Mouse (Mus musculus): ENCODE results near the gene Ccl28.
"Not testable (repeated sequence)": the region's sequence is repeated elsewhere in the genome, so short reads cannot be mapped to it uniquely, and the experiment has no call there.

The Ccl28 gene

DNA sequence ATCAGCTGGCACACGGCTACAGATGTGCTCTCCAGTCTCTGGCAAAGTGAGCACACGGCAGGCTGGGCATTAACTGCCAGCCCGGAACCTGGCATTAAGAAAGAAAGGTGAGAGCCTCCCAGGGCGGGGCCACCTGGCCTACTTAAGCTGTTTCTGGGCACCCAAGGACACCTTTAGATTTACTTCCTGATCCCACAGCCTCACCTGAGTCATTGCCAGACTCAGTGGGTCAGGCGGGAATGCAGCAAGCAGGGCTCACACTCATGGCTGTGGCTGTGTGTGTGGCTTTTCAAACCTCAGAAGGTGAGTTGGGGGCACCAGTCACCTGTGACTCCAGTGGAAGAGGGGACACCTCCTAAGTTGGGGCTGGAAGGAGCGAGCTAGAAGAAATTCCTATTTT lies at the start of gene Ccl28:
Gene Ccl28, plus strand, starts transcription at position 186 of the 400 bp plus-strand sequence.
- DNase-seq (ENCODE audit: low read depth, low spot score), result no peak
- no peaks in the 10 kb centered on the region for H3K36me3 ChIP-seq (ENCODE audit: control insufficient read depth, insufficient read depth, low read length, poor library complexity, severe bottlenecking)
- H3K27me3 ChIP-seq (ENCODE audit: control insufficient read depth, insufficient read depth, low read length, poor library complexity, severe bottlenecking), result no peaks in the 10 kb centered on the region

DNA sequence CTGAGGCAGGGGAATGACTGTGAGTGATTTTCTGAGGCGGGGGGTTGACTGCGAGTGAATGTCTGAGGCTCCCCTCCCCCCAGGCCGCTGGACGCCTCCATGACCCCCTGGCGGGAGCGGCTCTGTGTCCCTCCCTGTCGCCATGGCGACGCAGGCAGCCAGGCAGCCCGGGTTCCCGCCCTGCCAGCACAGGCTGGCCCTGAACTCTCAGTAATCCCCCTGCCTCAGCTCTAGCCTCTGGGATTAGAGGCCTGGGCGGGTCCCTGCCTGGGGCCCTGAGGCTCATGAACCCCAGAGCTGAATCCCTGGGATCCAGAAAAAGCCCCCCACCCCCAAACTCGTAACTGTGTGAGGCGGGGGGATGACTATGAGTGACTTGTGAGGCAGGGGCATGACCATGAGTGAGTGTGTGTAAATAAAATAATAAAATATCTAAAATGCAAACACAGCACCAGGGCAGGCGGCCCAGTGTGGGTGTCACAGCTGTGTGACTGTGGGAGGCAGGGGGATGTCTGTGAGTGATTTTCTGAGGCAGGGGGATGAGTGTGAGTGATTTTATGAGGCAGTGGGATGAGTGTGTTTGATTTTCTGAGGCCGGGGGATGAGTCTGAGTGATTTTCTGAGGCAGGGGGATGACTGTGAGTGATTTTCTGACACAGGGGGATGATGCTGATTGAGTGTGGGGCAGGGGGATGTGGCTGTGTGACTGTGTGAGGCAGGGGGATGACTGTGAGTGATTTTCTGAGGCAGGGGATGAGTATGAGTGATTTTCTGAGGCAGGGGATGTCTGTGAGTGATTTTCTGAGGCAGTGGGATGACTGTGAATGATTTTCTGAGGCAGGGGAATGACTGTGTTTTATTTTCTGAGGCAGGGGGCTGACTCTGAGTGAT lies 27.1 kb upstream of the Ccl28 start:
- DNase-seq (ENCODE audit: low read depth, low spot score), result peak; percentile 82
- not testable (repeated sequence) for H3K36me3 ChIP-seq (ENCODE audit: control insufficient read depth, insufficient read depth, low read length, poor library complexity, severe bottlenecking); H3K27me3 ChIP-seq (ENCODE audit: control insufficient read depth, insufficient read depth, low read length, poor library complexity, severe bottlenecking)

DNA sequence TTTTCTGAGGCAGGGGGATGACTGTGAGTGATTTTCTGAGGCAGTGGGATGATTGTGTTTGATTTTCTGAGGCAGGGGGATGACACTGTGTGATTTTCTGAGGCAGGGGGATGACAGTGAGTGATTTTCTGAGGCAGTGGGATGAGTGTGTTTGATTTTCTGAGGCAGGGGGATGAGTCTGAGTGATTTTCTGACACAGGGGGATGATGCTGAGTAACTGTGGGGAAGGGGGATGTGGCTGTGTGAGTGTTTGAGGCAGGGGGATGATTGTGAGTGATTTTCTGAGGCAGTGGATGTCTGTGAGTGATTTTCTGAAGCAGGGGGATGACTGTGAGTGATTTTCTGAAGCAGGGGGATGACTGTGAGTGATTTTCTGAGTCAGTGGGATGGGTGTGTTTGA lies 25.2 kb upstream of the Ccl28 start:
- not testable (repeated sequence) for H3K36me3 ChIP-seq (ENCODE audit: control insufficient read depth, insufficient read depth, low read length, poor library complexity, severe bottlenecking); H3K27me3 ChIP-seq (ENCODE audit: control insufficient read depth, insufficient read depth, low read length, poor library complexity, severe bottlenecking)
- peak; percentile 56 for DNase-seq (ENCODE audit: low read depth, low spot score)

DNA sequence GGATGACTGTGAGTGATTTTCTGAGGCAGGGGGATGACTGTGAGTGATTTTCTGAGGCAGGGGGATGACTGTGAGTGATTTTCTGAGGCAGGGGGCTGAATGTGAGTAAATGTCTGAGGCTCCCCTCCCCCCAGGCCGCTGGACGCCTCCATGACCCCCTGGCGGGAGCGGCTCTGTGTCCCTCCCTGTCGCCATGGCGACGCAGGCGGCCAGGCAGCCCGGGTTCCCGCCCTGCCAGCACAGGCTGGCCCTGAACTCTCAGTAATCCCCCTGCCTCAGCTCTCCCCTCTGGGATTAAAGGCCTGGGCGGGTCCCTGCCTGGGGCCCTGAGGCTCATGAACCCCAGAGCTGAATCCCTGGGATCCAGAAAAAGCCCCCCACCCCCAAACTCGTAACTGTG lies 24.6 kb upstream of the Ccl28 start:
- not testable (repeated sequence) for H3K27me3 ChIP-seq (ENCODE audit: control insufficient read depth, insufficient read depth, low read length, poor library complexity, severe bottlenecking); DNase-seq (ENCODE audit: low read depth, low spot score); H3K36me3 ChIP-seq (ENCODE audit: control insufficient read depth, insufficient read depth, low read length, poor library complexity, severe bottlenecking)

DNA sequence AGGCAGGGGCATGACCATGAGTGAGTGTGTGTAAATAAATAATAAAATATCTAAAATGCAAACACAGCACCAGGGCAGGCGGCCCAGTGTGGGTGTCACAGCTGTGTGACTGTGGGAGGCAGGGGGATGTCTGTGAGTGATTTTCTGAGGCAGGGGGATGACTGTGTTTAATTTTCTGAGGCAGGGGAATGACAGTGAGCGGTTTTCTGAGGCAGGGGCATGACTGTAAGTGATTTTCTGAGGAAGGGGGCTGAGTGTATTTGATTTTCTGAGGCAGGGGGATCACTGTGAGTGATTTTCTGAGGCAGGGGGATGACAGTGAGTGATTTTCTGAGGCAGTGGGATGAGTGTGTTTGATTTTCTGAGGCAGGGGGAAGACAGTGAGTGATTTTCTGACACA lies 24.1 kb upstream of the Ccl28 start:
- DNase-seq (ENCODE audit: low read depth, low spot score), result peak; percentile 12
- H3K27me3 ChIP-seq (ENCODE audit: control insufficient read depth, insufficient read depth, low read length, poor library complexity, severe bottlenecking); H3K36me3 ChIP-seq (ENCODE audit: control insufficient read depth, insufficient read depth, low read length, poor library complexity, severe bottlenecking): not testable (repeated sequence)

DNA sequence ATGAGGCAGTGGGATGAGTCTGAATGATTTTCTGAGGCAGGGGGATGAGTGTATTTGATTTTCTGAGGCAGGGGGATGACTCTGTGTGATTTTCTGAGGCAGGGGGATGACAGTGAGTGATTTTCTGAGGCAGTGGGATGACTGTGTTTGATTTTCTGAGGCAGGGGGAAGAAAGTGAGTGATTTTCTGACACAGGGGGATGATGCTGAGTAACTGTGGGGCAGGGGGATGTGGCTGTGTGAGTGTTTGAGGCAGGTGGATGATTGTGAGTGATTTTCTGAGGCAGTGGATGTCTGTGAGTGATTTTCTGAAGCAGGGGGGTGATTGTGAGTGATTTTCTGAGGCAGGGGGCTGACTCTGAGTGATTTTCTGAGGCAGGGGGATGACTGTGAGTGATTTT lies 23.5 kb upstream of the Ccl28 start:
- DNase-seq (ENCODE audit: low read depth, low spot score), result peak; percentile 69
- not testable (repeated sequence) for H3K27me3 ChIP-seq (ENCODE audit: control insufficient read depth, insufficient read depth, low read length, poor library complexity, severe bottlenecking); H3K36me3 ChIP-seq (ENCODE audit: control insufficient read depth, insufficient read depth, low read length, poor library complexity, severe bottlenecking)

DNA sequence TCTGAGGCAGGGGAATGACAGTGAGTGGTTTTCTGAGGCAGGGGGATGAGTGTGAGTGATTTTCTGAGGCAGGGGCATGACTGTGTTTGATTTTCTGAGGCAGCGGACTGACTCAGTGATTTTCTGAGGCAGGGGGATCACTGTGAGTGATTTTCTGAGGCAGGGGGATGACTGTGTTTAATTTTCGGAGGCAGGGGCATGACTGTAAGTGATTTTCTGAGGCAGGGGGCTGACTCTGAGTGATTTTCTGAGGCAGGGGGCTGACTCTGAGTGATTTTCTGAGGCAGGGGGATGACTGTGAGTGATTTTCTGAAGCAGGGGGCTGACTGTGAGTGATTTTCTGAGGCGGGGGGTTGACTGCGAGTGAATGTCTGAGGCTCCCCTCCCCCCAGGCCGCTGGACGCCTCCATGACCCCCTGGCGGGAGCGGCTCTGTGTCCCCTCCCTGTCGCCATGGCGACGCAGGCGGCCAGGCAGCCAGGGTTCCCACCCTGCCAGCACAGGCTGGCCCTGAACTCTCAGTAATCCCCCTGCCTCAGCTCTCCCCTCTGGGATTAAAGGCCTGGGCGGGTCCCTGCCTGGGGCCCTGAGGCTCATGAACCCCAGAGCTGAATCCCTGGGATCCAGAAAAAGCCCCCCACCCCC lies 20.8 kb upstream of the Ccl28 start:
- DNase-seq (ENCODE audit: low read depth, low spot score), result peak; percentile 33
- H3K27me3 ChIP-seq (ENCODE audit: control insufficient read depth, insufficient read depth, low read length, poor library complexity, severe bottlenecking); H3K36me3 ChIP-seq (ENCODE audit: control insufficient read depth, insufficient read depth, low read length, poor library complexity, severe bottlenecking): not testable (repeated sequence)

DNA sequence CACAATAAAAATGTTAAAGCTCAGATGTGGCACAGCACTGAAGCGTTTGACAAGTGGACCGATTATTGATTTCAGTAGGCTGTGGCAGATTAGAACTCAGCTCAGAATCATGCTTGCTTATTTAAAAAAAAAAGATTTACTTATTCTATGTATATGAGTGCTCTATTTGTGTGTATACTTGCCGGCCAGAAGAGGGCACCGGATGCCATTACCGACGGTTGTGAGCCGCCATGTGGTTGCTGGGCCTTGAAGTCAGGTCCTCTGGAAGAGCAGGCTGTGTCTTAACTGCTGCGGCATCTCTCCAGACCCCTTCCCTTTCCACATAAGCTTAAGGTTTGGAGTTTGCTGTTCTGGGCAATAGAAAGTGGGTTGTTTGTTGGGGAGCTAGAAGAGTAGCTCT lies 19.7 kb upstream of the Ccl28 start:
- DNase-seq (ENCODE audit: low read depth, low spot score), result peak; percentile 42
- not testable (repeated sequence) for H3K36me3 ChIP-seq (ENCODE audit: control insufficient read depth, insufficient read depth, low read length, poor library complexity, severe bottlenecking); H3K27me3 ChIP-seq (ENCODE audit: control insufficient read depth, insufficient read depth, low read length, poor library complexity, severe bottlenecking)

DNA sequence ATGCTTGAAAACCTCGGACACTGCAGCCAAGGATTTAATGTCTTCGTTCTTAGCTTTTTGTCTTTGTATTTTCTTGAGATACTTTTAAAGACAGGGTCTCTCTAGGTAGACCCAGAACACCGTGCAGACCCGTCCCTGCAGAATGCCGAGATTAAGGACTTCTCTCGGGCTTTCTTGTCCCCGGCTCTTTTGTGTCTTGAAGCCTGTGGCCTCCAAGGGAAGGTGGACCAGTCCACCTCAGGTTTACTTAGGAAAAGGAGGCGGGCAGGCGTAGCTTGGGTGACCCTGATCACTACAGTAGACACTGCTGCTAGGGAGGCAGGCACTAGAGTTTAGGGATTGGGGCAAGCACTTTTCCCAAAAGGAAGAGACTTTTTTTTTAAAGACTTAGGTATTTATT lies 19.3 kb upstream of the Ccl28 start:
- H3K27me3 ChIP-seq (ENCODE audit: control insufficient read depth, insufficient read depth, low read length, poor library complexity, severe bottlenecking); H3K36me3 ChIP-seq (ENCODE audit: control insufficient read depth, insufficient read depth, low read length, poor library complexity, severe bottlenecking); DNase-seq (ENCODE audit: low read depth, low spot score): not testable (repeated sequence)

DNA sequence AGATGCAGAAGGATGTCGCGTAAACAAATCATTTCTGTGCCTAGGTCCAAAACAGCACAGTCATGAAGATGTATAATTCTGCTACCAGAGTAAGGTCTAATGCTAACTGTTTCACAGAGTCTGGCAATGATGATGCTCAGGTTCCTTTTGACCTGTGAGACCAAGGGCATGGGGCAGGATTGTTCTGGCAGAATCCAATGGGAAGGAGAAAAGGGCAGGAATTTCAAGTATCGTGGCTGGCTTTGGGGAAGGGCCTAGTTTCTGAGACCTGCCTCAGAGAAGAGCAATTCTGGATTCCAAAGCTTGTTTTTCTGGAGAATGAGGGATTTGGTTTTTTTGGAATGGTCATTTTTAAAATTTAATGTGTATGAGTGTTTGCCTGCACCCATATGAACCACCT lies 4.8 kb upstream of the Ccl28 start:
- Histone ChIP-seq H3K36me3 (ENCODE audit: control insufficient read depth, insufficient read depth, low read length, poor library complexity, severe bottlenecking) (no peaks in the 10 kb centered on the region), H3K27me3 (ENCODE audit: control insufficient read depth, insufficient read depth, low read length, poor library complexity, severe bottlenecking) (no peaks in the 10 kb centered on the region)
- no peak for DNase-seq (ENCODE audit: low read depth, low spot score)

DNA sequence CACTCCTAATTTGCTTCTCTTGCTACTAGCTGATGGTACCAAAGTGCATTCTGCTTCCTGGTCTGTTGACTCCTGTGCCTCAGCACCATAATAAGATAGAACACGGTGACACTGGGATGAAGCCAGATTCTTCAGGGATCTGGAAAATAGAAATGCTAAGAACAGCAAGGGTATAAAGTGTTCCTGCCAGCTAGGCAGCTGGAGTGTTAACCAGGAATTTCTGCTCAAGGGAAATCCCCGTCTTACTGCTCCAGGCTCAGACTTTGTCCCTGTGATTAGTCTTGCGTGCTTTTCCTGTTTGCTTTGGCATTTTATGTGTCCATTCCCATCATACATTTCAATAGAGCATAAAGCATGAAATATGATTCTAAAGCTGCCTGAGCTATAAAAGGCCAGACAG lies 3.9 kb upstream of the Ccl28 start:
- DNase-seq (ENCODE audit: low read depth, low spot score), result no peak
- Histone ChIP-seq H3K27me3 (ENCODE audit: control insufficient read depth, insufficient read depth, low read length, poor library complexity, severe bottlenecking) (no peaks in the 10 kb centered on the region), H3K36me3 (ENCODE audit: control insufficient read depth, insufficient read depth, low read length, poor library complexity, severe bottlenecking) (no peaks in the 10 kb centered on the region)

DNA sequence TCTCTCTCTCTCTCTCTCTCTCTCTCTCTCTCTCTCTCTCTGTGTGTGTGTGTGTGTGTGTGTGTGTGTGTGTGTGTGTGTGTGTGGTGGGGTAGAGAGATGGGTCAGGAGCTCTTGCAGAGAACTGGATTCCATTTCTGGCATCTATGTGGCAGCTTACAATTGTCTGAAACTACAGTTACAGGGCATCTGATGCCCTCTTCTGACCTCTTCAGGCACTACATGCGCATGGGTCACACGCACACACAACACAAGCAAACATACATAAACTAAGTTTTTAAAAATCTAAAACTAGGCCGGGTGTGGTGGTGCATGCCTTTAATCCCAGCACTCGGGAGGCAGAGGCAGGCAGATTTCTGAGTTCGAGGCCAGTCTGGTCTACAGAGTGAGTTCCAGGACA lies 2.3 kb downstream of the Ccl28 start:
- not testable (repeated sequence) for H3K27me3 ChIP-seq (ENCODE audit: control insufficient read depth, insufficient read depth, low read length, poor library complexity, severe bottlenecking); H3K36me3 ChIP-seq (ENCODE audit: control insufficient read depth, insufficient read depth, low read length, poor library complexity, severe bottlenecking)
- DNase-seq (ENCODE audit: low read depth, low spot score), result peak; percentile 39

DNA sequence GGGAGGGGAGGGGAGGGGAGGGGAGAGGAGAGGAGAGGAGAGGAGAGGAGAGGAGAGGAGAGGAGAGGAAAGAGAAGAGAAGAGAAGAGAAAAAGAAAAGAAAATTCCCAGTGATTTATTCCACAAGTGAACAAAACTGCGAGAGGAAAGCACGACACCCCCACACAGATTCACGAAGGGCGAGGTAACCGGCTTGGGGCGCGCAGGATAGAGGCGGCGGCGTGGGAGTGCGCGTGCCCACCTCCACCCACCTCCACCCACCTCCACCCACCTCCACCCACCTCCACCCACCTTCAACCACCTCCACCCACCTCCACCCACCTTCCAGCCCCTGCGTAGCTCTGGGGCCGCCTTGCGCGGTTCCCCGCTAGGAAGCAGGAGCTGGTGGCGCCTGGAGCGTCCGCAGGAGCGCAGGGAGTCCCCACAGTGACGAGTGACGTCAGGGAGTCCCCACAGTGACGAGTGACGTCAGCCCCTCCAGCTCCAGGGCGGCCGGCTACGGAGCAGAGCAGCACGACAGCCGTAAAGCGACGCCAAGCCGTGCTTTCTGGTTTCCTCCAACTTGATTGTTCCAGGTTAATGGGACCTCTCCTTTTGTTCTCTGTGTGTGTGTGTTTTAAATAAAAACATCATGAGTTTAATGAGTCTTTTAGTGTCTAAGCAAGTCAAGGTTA lies 8.0 kb downstream of the Ccl28 start:
- Histone ChIP-seq H3K36me3 (ENCODE audit: control insufficient read depth, insufficient read depth, low read length, poor library complexity, severe bottlenecking) (no peaks in the 10 kb centered on the region), H3K27me3 (ENCODE audit: control insufficient read depth, insufficient read depth, low read length, poor library complexity, severe bottlenecking) (no peaks in the 10 kb centered on the region)
- DNase-seq (ENCODE audit: low read depth, low spot score), result peak; percentile 93

DNA sequence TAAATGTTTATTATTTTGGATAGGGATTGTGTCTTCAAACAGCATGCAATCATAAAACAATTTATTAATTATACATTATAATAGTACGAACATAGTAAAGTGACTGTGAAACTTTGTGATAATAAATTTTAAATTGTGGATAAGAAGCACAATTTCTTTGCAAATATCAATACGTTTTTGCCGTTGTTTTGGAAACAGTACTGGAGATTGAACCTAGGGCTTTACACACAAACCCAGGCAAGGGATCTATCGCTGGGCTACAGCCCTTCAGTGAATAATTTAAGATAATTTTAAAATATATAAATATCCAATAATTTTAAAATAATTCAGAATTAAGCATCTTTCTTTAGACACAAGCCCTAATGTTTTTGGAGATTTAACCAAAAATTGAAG lies 8.5 kb downstream of the Ccl28 start:
- DNase-seq (ENCODE audit: low read depth, low spot score), result no peak
- Histone ChIP-seq H3K27me3 (ENCODE audit: control insufficient read depth, insufficient read depth, low read length, poor library complexity, severe bottlenecking) (no peaks in the 10 kb centered on the region), H3K36me3 (ENCODE audit: control insufficient read depth, insufficient read depth, low read length, poor library complexity, severe bottlenecking) (no peaks in the 10 kb centered on the region)

DNA sequence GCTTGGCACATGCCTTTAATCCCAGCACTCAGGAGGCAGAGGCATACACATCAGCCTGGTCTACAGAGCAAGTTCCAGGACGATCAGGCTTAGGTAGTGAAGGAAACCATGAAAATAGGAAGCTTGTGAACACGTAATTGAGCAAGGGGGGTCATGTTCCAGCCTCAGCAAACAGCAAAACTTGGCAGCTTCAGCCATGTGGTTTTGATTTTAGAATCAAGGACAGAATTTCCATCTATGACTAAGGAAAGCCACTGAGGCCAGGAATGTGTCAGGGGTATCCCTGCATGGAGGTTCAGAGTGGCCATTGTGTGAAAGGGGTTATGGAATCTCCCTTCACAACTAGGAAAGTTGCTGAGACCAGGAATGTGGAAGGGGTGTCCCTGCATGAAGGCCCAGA lies 11.9 kb downstream of the Ccl28 start:
- H3K27me3 ChIP-seq (ENCODE audit: control insufficient read depth, insufficient read depth, low read length, poor library complexity, severe bottlenecking), result no peaks in the 10 kb centered on the region
- no peaks in the 10 kb centered on the region for H3K36me3 ChIP-seq (ENCODE audit: control insufficient read depth, insufficient read depth, low read length, poor library complexity, severe bottlenecking)
- no peak for DNase-seq (ENCODE audit: low read depth, low spot score)
